Mouse (Mus musculus) sigmoid colon, adult 10 weeks (tissue): ENCODE data around the gene Tmem119. TPM values are rescaled to one million over a fixed set of nuclear protein-coding genes. Genes with fewer than 3 reads are reported as not detected.

ENCODE experiments used
- polyA plus RNA-seq: library from polyadenylated mRNA; stranded (reverse); fragments of 350-450 nt; fragmentation: Illumina TruSeq; extraction: RNeasy Lipid Tissue Mini Kit (QIAGEN cat#74804); gene quantifications from one replicate; pipeline ENCODE4 v1.2.3, GENCODE M21; 2014; ENCODE audit warnings: low read depth, low replicate concordance

Gene Tmem119
- polyA plus RNA-seq = 1.3 TPM

GRCm38 (mm10) chr5:113800280-113800679, at the start of gene Tmem119:
Gene Tmem119, minus strand, starts transcription at chr5:113800516.

GRCm38 (mm10) chr5:113832490-113832901, 32.2 kb upstream of the Tmem119 start, which contains the start of gene Selplg:
Gene Selplg, minus strand, starts transcription at chr5:113832644.

GRCm38 (mm10) chr5:113772450-113772895, 27.8 kb downstream of the Tmem119 start, which contains the start of the genes Sart3 and Iscu:
Gene Sart3, minus strand, starts transcription at chr5:113772510.
Gene Iscu, plus strand, starts transcription at chr5:113772748.

Other genes starting within 250 kb of the Tmem119 start
- gene Cmklr1, start 150.1 kb downstream of the Tmem119 start, polyA plus RNA-seq = 0.66 TPM
- not detected for gene 1700069L16Rik, start 75.7 kb downstream of the Tmem119 start, polyA plus RNA-seq
- 2.8 TPM for gene Ficd, start 64.7 kb downstream of the Tmem119 start, polyA plus RNA-seq
- 2.6 TPM for gene Sart3, start 28.0 kb downstream of the Tmem119 start, polyA plus RNA-seq
- gene Iscu, start 27.8 kb downstream of the Tmem119 start, polyA plus RNA-seq = 14.9 TPM
- 0.19 TPM for gene Selplg, start 32.1 kb upstream of the Tmem119 start, polyA plus RNA-seq
- 28.0 TPM for gene Coro1c, start 108.2 kb upstream of the Tmem119 start, polyA plus RNA-seq
- 1.7 TPM for gene Ssh1, start 193.4 kb upstream of the Tmem119 start, polyA plus RNA-seq
- not detected for gene Dao, start 203.2 kb upstream of the Tmem119 start, polyA plus RNA-seq